Mouse (Mus musculus) embryonic facial prominence, embryonic 11.5 days (tissue): ENCODE results near the gene Capzb. TPM values are rescaled to one million over a fixed set of nuclear protein-coding genes. Genes with fewer than 3 reads are reported as not detected.

Experiments
- ATAC-seq: fragments of 200-750 bp; cut with Nextera tagmentation; replicated peaks from 2 replicates; pipeline ENCODE4 v1.8.0; 2017; ENCODE audit warnings: low read depth; ENCODE audit not compliant: insufficient number of reproducible peaks, low FRiP score, low TSS enrichment
- DNase-seq: peaks from one replicate; pipeline ENCODE4 v3.0.0-alpha.2; 2015; ENCODE audit warnings: low spot score
- H3K27ac ChIP-seq: fragments of 300-500 bp; sonication (generic); replicated peaks from 2 replicates; pipeline ENCODE4 v1.5.1; 2014; ENCODE audit warnings: mild to moderate bottlenecking, low read depth, low read length, control low read depth
- H3K27me3 ChIP-seq: fragments of 300-500 bp; sonication (generic); 2 replicates; pipeline ENCODE4 v1.6.1; 2014; ENCODE audit warnings: mild to moderate bottlenecking, low read length, moderate library complexity, mixed read lengths; ENCODE audit not compliant: control insufficient read depth, insufficient read depth
- H3K36me3 ChIP-seq: fragments of 300-500 bp; sonication (generic); replicated peaks from 2 replicates; pipeline ENCODE4 v1.6.1; 2014; ENCODE audit warnings: low read depth, mild to moderate bottlenecking, low read length, moderate library complexity, mixed read lengths; ENCODE audit not compliant: control insufficient read depth, insufficient read depth
- H3K4me1 ChIP-seq: fragments of 300-500 bp; sonication (generic); 2 replicates; pipeline ENCODE4 v1.6.1; 2014; ENCODE audit warnings: low read length, mixed read lengths; ENCODE audit not compliant: control insufficient read depth, insufficient read depth
- H3K4me2 ChIP-seq: fragments of 300-500 bp; sonication (generic); 2 replicates; pipeline ENCODE4 v1.6.1; 2014; ENCODE audit warnings: low read depth, mild to moderate bottlenecking, control low read depth, low read length, moderate library complexity
- H3K4me3 ChIP-seq: fragments of 300-500 bp; sonication (generic); 2 replicates; pipeline ENCODE4 v1.5.1; 2014; ENCODE audit warnings: low read depth, low read length, control low read depth
- H3K9ac ChIP-seq: fragments of 300-500 bp; sonication (generic); replicated peaks from 2 replicates; pipeline ENCODE4 v1.6.1; 2014; ENCODE audit warnings: mild to moderate bottlenecking, control low read depth, low read length
- H3K9me3 ChIP-seq: fragments of 300-500 bp; sonication (generic); replicated peaks from 2 replicates; pipeline ENCODE4 v1.6.1; 2016; ENCODE audit warnings: mild to moderate bottlenecking, low read length, inconsistent platforms, mixed read lengths; ENCODE audit not compliant: control insufficient read depth
- WGBS: fragments of 180-500 bp; shearing (Covaris S2); extraction: QIAGEN DNeasy Blood & Tissue Kit; methylation state at CpG from one replicate; pipeline ENCODE4 v1.1.7; 2014; 5-methylcytosine and 5-hydroxymethylcytosine counted together
- polyA plus RNA-seq: library from polyadenylated mRNA; unstranded; fragments of >200 nt; fragmentation: Nextera tagmentation; extraction: Ambion mirVana; gene quantifications from 2 replicates; pipeline ENCODE4 v1.2.1, GENCODE M21; 2014

Gene Capzb
- polyA plus RNA-seq, 1 experiment from 2014 or later, result 314 TPM

DNA sequence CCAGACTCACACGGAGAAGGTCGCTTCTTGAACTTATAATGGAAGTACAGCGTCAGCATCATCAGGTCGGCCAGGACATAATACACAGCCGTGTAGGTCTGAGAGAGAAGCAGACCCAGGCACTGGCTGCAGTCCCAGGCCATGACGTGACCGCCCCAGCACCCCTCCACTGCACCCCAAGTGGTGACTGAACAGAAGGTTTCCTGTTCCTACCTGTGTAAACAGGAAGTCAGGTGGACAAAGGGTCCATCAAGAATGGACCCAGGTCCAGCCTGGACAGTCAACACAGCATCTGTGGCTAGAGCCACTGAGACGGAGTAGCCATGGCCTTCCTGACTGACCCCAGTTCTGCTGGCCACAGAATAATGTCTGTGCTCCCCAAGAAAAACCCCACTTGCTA, 109.1 kb downstream of the Capzb start:
- no peak overlapping the region for H3K9ac ChIP-seq
- H3K4me3 ChIP-seq, result no peak overlapping the region
- no peak for ATAC-seq

GRCm38 (mm10) chr4:139302241-139302640, 109.5 kb downstream of the Capzb start:
- WGBS, result 63% methylated on average over 5 of the region's 5 CpGs
- H3K9me3 ChIP-seq, result no peaks in the 10 kb centered on the region
- H3K4me2 ChIP-seq, result no peak overlapping the region
- no peaks in the 10 kb centered on the region; the same call in 1 of the 2 replicates for H3K36me3 ChIP-seq
- no peaks in the 10 kb centered on the region for H3K27me3 ChIP-seq
- DNase-seq (no peak), ATAC-seq (no peak)
- H3K9ac ChIP-seq, result no peak overlapping the region
- no peak overlapping the region for H3K4me3 ChIP-seq
- no peaks in the 10 kb centered on the region for H3K4me1 ChIP-seq
- no peak overlapping the region for H3K27ac ChIP-seq

More for the DNA sequence above, 109.1 kb downstream of the Capzb start:
- DNase-seq, result no peak
- H3K36me3 ChIP-seq, result no peaks in the 10 kb centered on the region; the same call in 1 of the 2 replicates
- 85% methylated on average over 8 of the region's 8 CpGs for WGBS
- H3K27me3 ChIP-seq, result no peaks in the 10 kb centered on the region
- no peaks in the 10 kb centered on the region for H3K4me1 ChIP-seq
- H3K27ac ChIP-seq, result no peak overlapping the region
- no peak overlapping the region for H3K4me2 ChIP-seq
- H3K9me3 ChIP-seq, result no peaks in the 10 kb centered on the region

GRCm38 (mm10) chr4:139305521-139305920, 112.8 kb downstream of the Capzb start:
- 0 out of 2 replicates have a peak, but pooled peaks cover 2% of the 10 kb centered on the region for H3K27me3 ChIP-seq
- H3K4me2 ChIP-seq, result no peak overlapping the region
- no peaks in the 10 kb centered on the region for H3K36me3 ChIP-seq
- no peak for ATAC-seq
- H3K9ac ChIP-seq, result no peak overlapping the region
- no peak overlapping the region for H3K27ac ChIP-seq
- WGBS, result 93% methylated on average over 3 of the region's 3 CpGs
- no peaks in the 10 kb centered on the region for H3K9me3 ChIP-seq
- no peak overlapping the region for H3K4me3 ChIP-seq
- no peaks in the 10 kb centered on the region for H3K4me1 ChIP-seq
- DNase-seq, result no peak

GRCm38 (mm10) chr4:139307916-139308315, 115.2 kb downstream of the Capzb start:
- no peaks in the 10 kb centered on the region for H3K9me3 ChIP-seq
- H3K27me3 ChIP-seq, result 0 out of 2 replicates have a peak, but pooled peaks cover 2% of the 10 kb centered on the region
- H3K36me3 ChIP-seq, result no peaks in the 10 kb centered on the region
- no peak for DNase-seq
- H3K27ac ChIP-seq, result no peak overlapping the region
- H3K4me3 ChIP-seq, result no peak overlapping the region
- WGBS, result 90% methylated on average over 5 of the region's 5 CpGs
- no peak for ATAC-seq
- no peak overlapping the region; the same call in 1 of the 2 replicates for H3K9ac ChIP-seq
- no peaks in the 10 kb centered on the region for H3K4me1 ChIP-seq
- H3K4me2 ChIP-seq, result no peak overlapping the region

- H3K27ac ChIP-seq, result no peak overlapping the region
- H3K9ac ChIP-seq, result peak overlapping the region; percentile 94
- H3K36me3 ChIP-seq, result no peaks in the 10 kb centered on the region
- WGBS, result 19% methylated on average over 6 of the region's 6 CpGs
- DNase-seq (no peak), ATAC-seq (no peak)
- H3K4me2 ChIP-seq, result peak overlapping the region; percentile 95
- 0 out of 2 replicates have a peak, but pooled peaks cover 2% of the 10 kb centered on the region for H3K27me3 ChIP-seq
- no peaks in the 10 kb centered on the region for H3K9me3 ChIP-seq
- no peaks in the 10 kb centered on the region for H3K4me1 ChIP-seq
- H3K4me3 ChIP-seq, result peak overlapping the region; percentile 98
Observed at GRCm38 (mm10) chr4:139309651-139310050, 117.0 kb downstream of the Capzb start.

DNA sequence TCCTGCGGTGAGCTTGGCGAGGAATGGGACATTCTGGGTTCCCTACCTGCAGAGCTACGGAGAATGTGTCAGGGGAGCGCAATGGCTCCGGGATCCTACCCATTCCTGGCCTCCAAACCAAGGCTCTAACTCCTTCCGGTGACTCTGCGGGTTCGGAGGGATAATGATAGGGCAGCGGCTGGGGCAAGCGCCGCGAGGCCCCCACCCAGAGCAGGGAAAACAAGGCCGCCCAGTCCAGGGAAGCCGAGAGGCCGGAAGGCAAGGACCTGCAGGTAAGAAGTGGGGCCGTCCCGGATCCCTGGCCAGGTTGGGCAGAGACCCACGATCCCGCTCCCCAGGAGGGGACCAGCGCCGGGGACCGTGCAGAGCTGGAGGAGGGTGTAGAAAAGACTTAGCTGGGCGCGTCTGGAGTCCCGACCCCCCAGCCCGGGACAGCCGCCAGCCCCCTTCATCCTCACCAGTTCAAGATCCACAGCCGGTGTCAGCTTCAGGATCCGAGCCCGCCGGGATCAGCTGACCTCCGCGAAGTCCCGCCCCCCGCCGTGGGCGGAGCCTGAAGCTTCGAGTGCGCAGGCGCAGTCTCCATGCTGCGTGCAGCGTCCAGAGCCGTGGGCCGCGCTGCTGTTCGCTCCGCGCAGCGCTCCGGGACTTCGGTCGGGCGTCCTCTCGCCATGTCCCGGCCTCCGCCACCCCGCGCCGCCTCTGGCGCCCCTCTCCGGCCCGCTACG, 117.6 kb downstream of the Capzb start, which contains the start of the genes Pqlc2 and Akr7a5:
Pqlc2 (minus strand) TSS at position 538 of the 728 bp plus-strand sequence.
Akr7a5 (plus strand) TSS at position 574 of the 728 bp plus-strand sequence.
- peak; percentile 84 for ATAC-seq
- DNase-seq, result peak; percentile 98
- WGBS, result under 1% methylated on average over 63 of the region's 63 CpGs
- H3K27ac ChIP-seq, result peak within 1 kb of the TSS; percentile 59
- 0 out of 2 replicates have a peak, but pooled peaks cover 2% of the 10 kb centered on the region for H3K27me3 ChIP-seq
- peaks cover 3% of the 10 kb centered on the region; the same call in 1 of the 2 replicates for H3K36me3 ChIP-seq
- no peaks in the 10 kb centered on the region for H3K9me3 ChIP-seq
- H3K4me1 ChIP-seq, result no peaks in the 10 kb centered on the region
- peak within 1 kb of the TSS; percentile 98 for H3K4me3 ChIP-seq
- H3K4me2 ChIP-seq, result peak within 1 kb of the TSS; percentile 95
- H3K9ac ChIP-seq, result peak within 1 kb of the TSS; percentile 94

- Histone ChIP-seq H3K27ac (peak overlapping the region; percentile 59), H3K4me3 (peak overlapping the region; percentile 98), H3K36me3 (peaks cover 3% of the 10 kb centered on the region; the same call in 1 of the 2 replicates), H3K4me2 (peak overlapping the region; percentile 95), H3K9ac (peak overlapping the region; percentile 94), H3K27me3 (0 out of 2 replicates have a peak, but pooled peaks cover 2% of the 10 kb centered on the region), H3K9me3 (no peaks in the 10 kb centered on the region), H3K4me1 (no peaks in the 10 kb centered on the region)
- under 1% methylated on average over 53 of the region's 53 CpGs for WGBS
- DNase-seq (peak; percentile 48), ATAC-seq (peak; percentile 70)
Observed at GRCm38 (mm10) chr4:139310899-139311701, 118.4 kb downstream of the Capzb start.
